Mouse (Mus musculus) left cerebral cortex, postnatal 10 days (tissue): ENCODE data around the gene Cttnbp2nl. TPM values are rescaled to one million over a fixed set of nuclear protein-coding genes. Genes with fewer than 3 reads are reported as not detected.
A peak's percentile ranks its signal among the peaks of the same experiment; 100 is the strongest.

Experiments used
- DNase-seq, 2 experiments: peaks; one replicate each; pipeline ENCODE4 v3.0.0; 2021 to 2022; ENCODE audit warnings: low spot score in 2 of 2, mixed read lengths in 1 of 2; ENCODE audit errors: extremely low spot score in 1 of 2
- intact Hi-C: fragments of 180-260 bp; cut with DNase I; formaldehyde crosslinking; loops from one replicate; pipeline ENCODE4 v1.15.1; 2025
- total RNA-seq, 2 experiments: library from RNA; stranded (reverse); gene quantifications; 2 replicates each; pipeline ENCODE4 v1.2.3; 2021

Gene Cttnbp2nl
- total RNA-seq, 2 experiments from 2014 or later, result 38.7 to 42.7 TPM

DNA sequence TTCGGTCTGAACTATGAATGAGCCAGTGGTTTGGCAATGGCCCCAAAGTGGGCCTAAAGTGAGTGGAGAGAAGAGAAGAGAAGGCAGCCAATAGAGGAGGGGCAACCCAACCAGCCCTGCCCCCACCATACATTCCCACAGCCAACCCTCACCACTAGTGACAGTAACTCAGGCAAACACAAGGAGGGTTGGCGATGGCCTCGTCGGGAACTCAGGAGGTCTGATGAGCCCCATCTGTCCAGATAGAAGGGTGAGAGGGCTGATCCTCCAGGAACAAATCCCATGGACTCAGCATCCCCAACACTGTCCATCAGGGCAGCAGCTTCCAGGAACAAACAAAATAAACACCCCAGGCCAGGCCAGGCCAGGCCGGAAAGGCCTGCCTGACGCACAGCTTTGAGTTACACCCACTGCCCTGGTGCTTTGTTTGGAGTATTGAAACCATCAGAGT, 96.8 kb downstream of the Cttnbp2nl start:
- DNase-seq, result peak in 1 of 2 experiments; percentile 43
- intact Hi-C loops, result no loop called here

DNA sequence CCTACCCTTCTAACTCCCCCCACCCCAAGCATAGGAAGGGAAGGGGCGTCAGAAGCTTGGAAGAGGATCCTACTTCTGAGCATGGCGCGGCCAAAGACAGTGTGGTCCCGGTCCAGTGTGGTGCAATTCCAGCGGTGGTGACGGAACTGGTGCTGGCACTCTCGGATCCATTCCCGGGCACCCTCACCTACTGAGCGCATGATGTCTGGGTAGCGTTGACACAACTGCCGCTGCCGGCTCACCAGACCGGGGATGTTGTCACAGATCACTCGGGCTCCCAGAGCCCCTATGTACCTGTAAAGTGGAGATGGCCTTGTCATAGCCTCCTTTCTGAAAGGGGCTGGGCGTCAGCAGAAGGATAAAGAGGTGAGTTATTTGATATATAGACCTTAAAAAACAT, 98.4 kb downstream of the Cttnbp2nl start:
- DNase-seq, result no peak
- intact Hi-C loops, result no loop called here

DNA sequence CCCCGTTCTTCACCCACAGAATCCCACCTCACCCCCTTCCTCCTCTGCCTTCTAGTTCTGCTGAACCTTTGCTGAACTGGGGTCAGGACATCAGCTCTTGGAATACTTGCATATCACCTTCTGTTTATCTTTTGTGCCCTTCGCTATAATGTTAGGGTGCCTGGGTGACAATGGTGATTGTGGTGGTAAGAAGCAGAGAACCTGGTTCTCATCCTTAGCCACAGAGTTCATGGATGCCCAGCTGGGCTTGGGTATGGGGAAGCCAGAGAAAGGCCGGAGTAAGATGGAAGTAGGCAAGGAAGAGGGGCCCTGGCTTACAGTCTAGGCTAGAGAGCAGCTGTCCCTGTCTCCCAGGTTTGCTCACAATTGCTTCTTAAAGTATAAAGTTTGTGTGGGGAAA, 98.8 kb downstream of the Cttnbp2nl start:
- DNase-seq, result no peak
- intact Hi-C loops, result no loop called here

DNA sequence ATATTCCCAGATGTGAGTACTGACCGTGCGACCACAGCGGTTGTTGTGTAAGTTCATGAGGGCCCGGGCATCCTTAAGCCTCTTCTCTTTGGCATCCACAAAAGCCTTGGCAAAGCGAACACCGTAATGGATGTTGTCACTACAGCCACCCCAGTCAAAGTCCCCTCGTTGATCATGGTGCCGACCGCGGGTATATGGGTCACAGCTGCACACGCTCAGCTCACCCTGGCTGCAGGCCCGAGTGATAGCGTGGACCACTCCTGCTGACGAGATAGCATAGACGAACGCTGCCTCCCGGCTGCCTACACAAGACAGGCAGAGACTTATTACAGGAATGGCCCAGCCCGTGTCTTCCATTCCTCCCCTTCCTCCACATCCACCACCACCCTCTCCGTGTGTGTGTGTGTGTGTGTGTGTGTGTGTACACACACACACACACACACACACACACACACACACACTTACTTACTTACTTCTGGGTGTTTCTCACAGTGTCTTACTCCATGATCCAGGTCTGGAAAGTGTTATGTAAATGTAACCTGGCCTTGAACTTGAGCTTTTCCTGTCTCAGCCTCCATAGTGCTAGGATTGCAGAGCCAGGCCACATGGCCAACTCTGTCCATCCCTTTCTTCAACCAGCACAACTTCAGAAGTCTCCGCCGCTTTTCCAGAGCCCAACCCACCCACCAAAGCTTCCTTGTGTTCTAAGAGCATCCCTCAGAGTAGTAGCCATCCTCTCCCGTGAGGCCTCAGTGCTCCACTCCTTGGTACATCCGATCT, 99.9 kb downstream of the Cttnbp2nl start:
- intact Hi-C loops, result no loop called here
- DNase-seq, result no peak

Other genes starting within 250 kb of the Cttnbp2nl start
- 1 to 10 TPM; 9.3 to 9.7 TPM for gene Mov10, start 234.6 kb downstream of the Cttnbp2nl start, total RNA-seq
- 10 to 100 TPM; 32.1 to 35.9 TPM for gene St7l, start 189.1 kb downstream of the Cttnbp2nl start, total RNA-seq
- gene Capza1, start 188.6 kb downstream of the Cttnbp2nl start, total RNA-seq, result 10 to 100 TPM; 45.2 to 48.3 TPM
- gene Wnt2b, start 91.2 kb downstream of the Cttnbp2nl start, total RNA-seq, result 1 to 10 TPM; 2.2 to 3.0 TPM
- gene 4930564D02Rik, start 13.7 kb upstream of the Cttnbp2nl start, total RNA-seq, result not detected